8 mouse cellular contexts compared by ENCODE assay signal in the genomic region with DNA sequence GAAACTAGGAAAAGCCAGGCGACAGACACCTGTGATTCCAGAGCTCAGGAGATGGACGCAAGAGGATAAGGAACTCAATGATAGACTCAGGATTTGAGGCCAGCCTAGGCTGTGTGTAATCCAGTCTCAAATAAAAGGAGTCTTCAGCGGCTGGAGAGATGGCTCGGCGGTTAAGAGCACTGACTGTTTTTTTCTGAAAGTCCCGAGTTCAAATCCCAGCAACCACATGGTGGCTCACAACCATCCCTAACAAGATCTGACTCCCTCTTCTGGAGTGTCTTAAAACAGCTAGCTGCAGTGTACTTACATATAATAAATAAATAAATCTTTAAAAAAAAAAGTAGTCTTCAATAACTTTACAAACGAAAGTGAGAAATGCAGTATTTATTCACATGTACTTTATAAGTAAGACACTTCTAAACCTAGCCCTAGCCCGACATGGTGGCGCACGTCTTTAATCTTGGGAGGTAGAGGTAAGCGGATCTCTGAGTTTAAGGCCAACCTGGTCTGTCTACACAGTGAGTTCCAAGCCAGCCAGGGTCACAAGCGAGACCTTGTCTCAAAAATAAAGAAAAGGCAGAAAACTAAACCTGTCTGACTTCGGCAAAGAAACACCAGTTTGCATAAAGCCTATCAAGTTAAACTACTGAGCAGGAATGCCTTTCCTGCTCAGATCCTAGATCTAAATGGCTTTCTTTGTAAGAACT. TPM values are rescaled to one million over a fixed set of nuclear protein-coding genes. Genes with fewer than 3 reads are reported as not detected.
DNase-seq lines count a peak whose midpoint lies in the region; ATAC-seq and TF ChIP-seq lines count a peak whose summit lies in the region.

No protein-coding gene starts in this region.

- H3K27me3 ChIP-seq in embryonic facial prominence, embryonic 12.5 days = no peaks in the 10 kb centered on the region
- H3K27me3 ChIP-seq in hindbrain, postnatal 0 days (ENCODE audit: insufficient read depth, low read length) = no peaks in the 10 kb centered on the region
- H3K27me3 ChIP-seq in liver, embryonic 14.5 days (ENCODE audit: control insufficient read depth, insufficient read depth, low read length) = no peaks in the 10 kb centered on the region
- H3K27me3 ChIP-seq in spleen, adult 2 months (ENCODE audit: control insufficient read depth, insufficient read depth, low read length) = no peaks in the 10 kb centered on the region

- H3K36me3 ChIP-seq in embryonic facial prominence, embryonic 12.5 days = no peaks in the 10 kb centered on the region
- H3K36me3 ChIP-seq in hindbrain, postnatal 0 days (ENCODE audit: insufficient read depth, low read length) = no peaks in the 10 kb centered on the region
- H3K36me3 ChIP-seq in liver, embryonic 14.5 days (replicated peaks; ENCODE audit: control insufficient read depth, insufficient read depth, low read depth) = no peaks in the 10 kb centered on the region
- H3K36me3 ChIP-seq in spleen, adult 2 months (ENCODE audit: control insufficient read depth, insufficient read depth, low read length) = no peaks in the 10 kb centered on the region

- H3K4me2 ChIP-seq in embryonic facial prominence, embryonic 12.5 days (replicated peaks) = peak overlapping the region; percentile 55
- H3K4me2 ChIP-seq in hindbrain, postnatal 0 days (ENCODE audit: low read depth, low read length) = peak overlapping the region; percentile 84
- H3K4me2 ChIP-seq in liver, embryonic 14.5 days (ENCODE audit: low read depth) = peak overlapping the region; percentile 79

- TF ChIP-seq CTCF in hindbrain, postnatal 0 days (IDR thresholded peaks at IDR 0.05; ENCODE audit: low read depth) = no peak; the same call in 1 of the 2 replicates
- TF ChIP-seq CTCF in liver, embryonic 14.5 days (IDR thresholded peaks at IDR 0.05; ENCODE audit: low read depth) = peak; percentile 25; the same call in 1 of the 2 replicates
- no peak for TF ChIP-seq CTCF in spleen, adult 2 months (IDR thresholded peaks at IDR 0.05; ENCODE audit: extremely low read depth, insufficient read depth, insufficient read length, insufficient replicate concordance)

- peaks cover 9% of the 10 kb centered on the region for H3K4me1 ChIP-seq in embryonic facial prominence, embryonic 12.5 days
- H3K4me1 ChIP-seq in hindbrain, postnatal 0 days (ENCODE audit: insufficient read depth, low read length) = 0 out of 2 replicates have a peak, but pooled peaks cover 3% of the 10 kb centered on the region
- peaks cover 3 to 9% of the 10 kb centered on the region in 2 experiments for H3K4me1 ChIP-seq in liver, embryonic 14.5 days (replicated peaks; ENCODE audit: control insufficient read depth in 2 of 2, insufficient read depth in 2 of 2, low read length in 1 of 2)
- 0 out of 2 replicates have a peak, but pooled peaks cover 2% of the 10 kb centered on the region for H3K4me1 ChIP-seq in spleen, adult 2 months (ENCODE audit: control insufficient read depth, insufficient read depth, insufficient read length)

- ATAC-seq in embryonic facial prominence, embryonic 12.5 days (ENCODE audit: insufficient number of reproducible peaks, insufficient read depth, low FRiP score, low TSS enrichment) = no peak
- ATAC-seq in hindbrain, postnatal 0 days = no peak
- no peak for ATAC-seq in liver, embryonic 14.5 days (ENCODE audit: insufficient read depth)
- no peak for ATAC-seq in megakaryocyte progenitor cell, adult 5-6 weeks (replicated peaks; ENCODE audit: poor library complexity)

- peak overlapping the region; percentile 98 for H3K27ac ChIP-seq in embryonic facial prominence, embryonic 12.5 days
- peak overlapping the region; percentile 99 for H3K27ac ChIP-seq in hindbrain, postnatal 0 days
- peak overlapping the region; percentile 94 for H3K27ac ChIP-seq in liver, embryonic 14.5 days
- peak overlapping the region; percentile 98 for H3K27ac ChIP-seq in spleen, adult 2 months (ENCODE audit: insufficient read depth, low read length)

- H3K9ac ChIP-seq in embryonic facial prominence, embryonic 12.5 days = peak overlapping the region; percentile 96
- peak overlapping the region; percentile 90 for H3K9ac ChIP-seq in hindbrain, postnatal 0 days (replicated peaks; ENCODE audit: low read length)
- peak overlapping the region; percentile 71 for H3K9ac ChIP-seq in liver, embryonic 14.5 days (replicated peaks)

- H3K9me3 ChIP-seq in embryonic facial prominence, embryonic 12.5 days = no peaks in the 10 kb centered on the region
- H3K9me3 ChIP-seq in hindbrain, postnatal 0 days (ENCODE audit: low read length) = no peaks in the 10 kb centered on the region
- no peaks in the 10 kb centered on the region for H3K9me3 ChIP-seq in liver, embryonic 14.5 days (ENCODE audit: control insufficient read depth, low read length)

- TF ChIP-seq EP300 in liver, embryonic 14.5 days (IDR thresholded peaks at IDR 0.05; ENCODE audit: low read depth) = no peak

- TF ChIP-seq POLR2A in spleen, adult 2 months (IDR thresholded peaks at IDR 0.05; ENCODE audit: low read depth, low read length) = no peak

- H3K4me3 ChIP-seq in embryonic facial prominence, embryonic 12.5 days = peak overlapping the region; percentile 93
- H3K4me3 ChIP-seq in hindbrain, postnatal 0 days (ENCODE audit: low read length) = peak overlapping the region; percentile 96
- H3K4me3 ChIP-seq in liver, embryonic 14.5 days (ENCODE audit: insufficient read depth in 1 of 2, low read depth in 2 of 2, low read length in 2 of 2) = peak overlapping the region; percentile 81 to 95
- H3K4me3 ChIP-seq in spleen, adult 2 months (ENCODE audit: extremely low read depth, insufficient read depth, insufficient read length) = peak overlapping the region; percentile 95

- 29% methylated on average over 13 of the region's 13 CpGs for whole genome bisulfite sequencing in embryonic facial prominence, embryonic 12.5 days
- 28% methylated on average over 13 of the region's 13 CpGs for WGBS in hindbrain, postnatal 0 days
- 20% methylated on average over 13 of the region's 13 CpGs for WGBS in liver, embryonic 14.5 days (ENCODE audit: insufficient replicate concordance)
- 22% methylated on average over 13 of the region's 13 CpGs for WGBS in spleen, adult 2 months

- DNase-seq in adrenal gland, postnatal 14 days = peak; percentile 19
- DNase-seq in adrenal gland, postnatal 4 days (ENCODE audit: low spot score in 2 of 2) = no peak
- peak; percentile 32 for DNase-seq in MEL-GATA-1-ER (ENCODE audit: extremely low read depth, low read depth)
- no peak for DNase-seq in hindbrain, postnatal 0 days (ENCODE audit: low spot score)
- DNase-seq in liver, embryonic 14.5 days (ENCODE audit: low read depth in 3 of 3, low spot score in 3 of 3) = peak in 1 of 3 experiments; percentile 30
- peak in 1 of 2 experiments; percentile 8 for DNase-seq in spleen, adult 2 months (ENCODE audit: low read depth in 1 of 2, low spot score in 2 of 2)

RNA-seq across cellular contexts. Expression of gene Trpm7, which starts 1.1 kb away (rescaled TPM):
- 48.7 and 51.9 TPM in 2 replicates for total RNA-seq in adrenal gland, postnatal 14 days (2021)
- total RNA-seq in adrenal gland, postnatal 4 days (2021) = 10 to 100 TPM; 64.1 to 69.1 TPM
- 54.4 and 55.4 TPM in 2 replicates for polyA plus RNA-seq in embryonic facial prominence, embryonic 12.5 days (2016; fragmentation: Nextera tagmentation; extraction: Ambion mirVana)
- total RNA-seq in hindbrain, postnatal 0 days (2014; rRNA removed) = 15.9 and 28.8 TPM in 2 replicates
- 25.3 and 28.1 TPM in 2 replicates for polyA plus RNA-seq in hindbrain, postnatal 0 days (2015; fragmentation: Nextera tagmentation; extraction: Ambion mirVana)
- 10.1 and 15.1 TPM in 2 replicates for polyA plus RNA-seq in liver, embryonic 14.5 days (2012; rRNA removed)
- polyA plus RNA-seq in liver, embryonic 14.5 days (2014; fragmentation: Nextera tagmentation; extraction: Ambion mirVana) = 13.8 and 15.8 TPM in 2 replicates
- 2.4 and 3.0 TPM in 2 replicates for polyA plus RNA-seq in spleen, adult 2 months (2012; rRNA removed)
- total RNA-seq in megakaryocyte progenitor cell, adult 5-6 weeks (2015) = 85.5 and 90.1 TPM in 2 replicates
- 92.7 and 118 TPM in 2 replicates for total RNA-seq in megakaryocyte progenitor cell, adult 5-6 weeks (2017)

RNA-seq across cellular contexts. Expression of gene Sppl2a, which starts 58.1 kb away (rescaled TPM):
- total RNA-seq in adrenal gland, postnatal 14 days (2021) = 59.1 and 64.9 TPM in 2 replicates
- 10 to 100 TPM; 58.6 to 62.7 TPM for total RNA-seq in adrenal gland, postnatal 4 days (2021)
- polyA plus RNA-seq in embryonic facial prominence, embryonic 12.5 days (2016; fragmentation: Nextera tagmentation; extraction: Ambion mirVana) = 41.4 and 47.1 TPM in 2 replicates
- 35.9 and 37.1 TPM in 2 replicates for total RNA-seq in hindbrain, postnatal 0 days (2014; rRNA removed)
- 29.0 and 31.0 TPM in 2 replicates for polyA plus RNA-seq in hindbrain, postnatal 0 days (2015; fragmentation: Nextera tagmentation; extraction: Ambion mirVana)
- 8.7 and 10.9 TPM in 2 replicates for polyA plus RNA-seq in liver, embryonic 14.5 days (2012; rRNA removed)
- 25.5 and 27.3 TPM in 2 replicates for polyA plus RNA-seq in liver, embryonic 14.5 days (2014; fragmentation: Nextera tagmentation; extraction: Ambion mirVana)
- 7.6 and 9.5 TPM in 2 replicates for polyA plus RNA-seq in spleen, adult 2 months (2012; rRNA removed)
- total RNA-seq in megakaryocyte progenitor cell, adult 5-6 weeks (2015) = 42.2 and 42.6 TPM in 2 replicates
- total RNA-seq in megakaryocyte progenitor cell, adult 5-6 weeks (2017) = 28.8 and 32.8 TPM in 2 replicates

Comparison
In these comparisons a context has a peak if more than half of its experiments do, and no peak if none do; other contexts are left out.
1. DNase-seq: peak in adrenal gland, postnatal 14 days (single experiment) and MEL-GATA-1-ER (single experiment); none in adrenal gland, postnatal 4 days (0 of 2) and hindbrain, postnatal 0 days (single experiment).
2. Peak in every context shown above with its lines, with median percentiles within 50 percentile points of each other: H3K27ac ChIP-seq, H3K4me2 ChIP-seq, H3K4me3 ChIP-seq and H3K9ac ChIP-seq.